Mouse (Mus musculus) liver, postnatal 0 days (tissue): Measurements from ENCODE around the gene Scyl3.

Source experiments
- CTCF ChIP-seq: sonication (generic); IDR thresholded peaks from 2 replicates; pipeline ENCODE4 v1.5.1; 2016; ENCODE audit warnings: antibody characterized with exemption, low read depth
- EP300 ChIP-seq: IDR thresholded peaks from 2 replicates; pipeline ENCODE4 v1.6.1; 2016; ENCODE audit warnings: antibody characterized with exemption, low read depth, mild to moderate bottlenecking

DNA sequence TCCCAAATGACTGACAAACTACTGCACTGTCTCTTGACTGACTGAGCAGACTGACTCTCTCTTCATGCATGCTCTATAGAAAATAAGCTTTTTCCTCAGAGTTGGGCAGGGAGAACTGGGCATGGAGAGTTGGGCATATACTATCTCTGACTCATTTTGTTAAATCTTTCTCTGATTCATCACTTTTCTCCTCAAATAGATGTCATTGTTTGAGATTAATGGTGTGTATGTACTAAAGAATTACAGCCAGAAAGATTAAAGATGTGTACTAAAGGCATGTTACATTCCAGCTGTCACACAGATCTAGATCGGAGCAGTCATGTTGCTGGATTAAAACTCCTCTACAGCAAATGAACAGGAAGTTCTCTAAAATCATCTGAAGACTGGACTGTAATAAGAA is 45.6 kb downstream of the Scyl3 start:
- TF ChIP-seq CTCF = no peak
- TF ChIP-seq EP300 = no peak
